Mouse (Mus musculus) midbrain, embryonic 12.5 days (tissue): ENCODE data around the gene Cmah. TPM values are rescaled to one million over a fixed set of nuclear protein-coding genes. Genes with fewer than 3 reads are reported as not detected.

Source experiments
- ATAC-seq: fragments of 200-750 bp; cut with Nextera tagmentation; 2 replicates; pipeline ENCODE4 v1.8.0; 2017; ENCODE audit warnings: low read depth, moderate TSS enrichment, moderate library complexity; ENCODE audit not compliant: low FRiP score
- H3K27ac ChIP-seq: fragments of 300-500 bp; sonication (generic); replicated peaks from 2 replicates; pipeline ENCODE4 v1.5.1; 2016; ENCODE audit warnings: mild to moderate bottlenecking
- H3K27me3 ChIP-seq: fragments of 300-500 bp; sonication (generic); 2 replicates; pipeline ENCODE4 v1.6.1; 2016; ENCODE audit warnings: mild to moderate bottlenecking
- H3K36me3 ChIP-seq: fragments of 300-500 bp; sonication (generic); 2 replicates; pipeline ENCODE4 v1.6.1; 2016
- H3K4me1 ChIP-seq: fragments of 300-500 bp; sonication (generic); 2 replicates; pipeline ENCODE4 v1.6.1; 2016
- H3K4me2 ChIP-seq: fragments of 300-500 bp; sonication (generic); replicated peaks from 2 replicates; pipeline ENCODE4 v1.6.1; 2016; ENCODE audit warnings: mild to moderate bottlenecking, moderate library complexity
- H3K4me3 ChIP-seq: fragments of 300-500 bp; sonication (generic); 2 replicates; pipeline ENCODE4 v1.5.1; 2016; ENCODE audit warnings: mild to moderate bottlenecking
- H3K9ac ChIP-seq: fragments of 300-500 bp; sonication (generic); replicated peaks from 2 replicates; pipeline ENCODE4 v1.6.1; 2016; ENCODE audit warnings: mild to moderate bottlenecking, moderate library complexity
- H3K9me3 ChIP-seq: fragments of 300-500 bp; sonication (generic); 2 replicates; pipeline ENCODE4 v1.6.1; 2016; ENCODE audit warnings: mild to moderate bottlenecking
- WGBS: fragments of 180-500 bp; shearing (Covaris S2); methylation state at CpG from one replicate; pipeline ENCODE4 v1.1.7; 2016; 5-methylcytosine and 5-hydroxymethylcytosine counted together
- polyA plus RNA-seq: library from polyadenylated mRNA; unstranded; fragments of >200 nt; fragmentation: Nextera tagmentation; extraction: Ambion mirVana; gene quantifications from 2 replicates; pipeline ENCODE4 v1.2.1, GENCODE M21; 2016

Cmah gene
- polyA plus RNA-seq, 1 experiment from 2014 or later: 0.36 TPM

DNA sequence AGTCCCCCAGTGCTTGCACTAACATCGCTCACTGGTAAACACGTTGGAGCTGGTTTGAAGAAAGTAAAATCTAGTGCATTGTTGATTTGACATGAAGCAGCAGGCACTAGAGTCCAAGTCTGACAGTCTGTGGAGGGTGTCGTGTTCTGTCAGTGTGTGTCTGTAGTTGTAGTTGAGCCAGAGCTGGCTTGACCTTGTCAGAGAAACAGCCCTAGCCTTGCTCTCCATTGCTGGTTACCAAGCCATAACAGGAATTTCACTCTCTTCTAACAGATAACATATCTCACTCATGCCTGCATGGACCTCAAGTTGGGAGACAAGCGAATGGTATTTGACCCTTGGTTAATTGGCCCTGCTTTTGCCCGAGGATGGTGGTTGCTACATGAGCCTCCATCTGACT lies 103.0 kb downstream of the Cmah start:
- Histone ChIP-seq H3K9ac (no peak overlapping the region), H3K4me3 (no peak overlapping the region), H3K27me3 (no peaks in the 10 kb centered on the region), H3K4me1 (no peaks in the 10 kb centered on the region), H3K36me3 (no peaks in the 10 kb centered on the region), H3K4me2 (no peak overlapping the region), H3K9me3 (no peaks in the 10 kb centered on the region), H3K27ac (no peak overlapping the region)
- WGBS: 80% methylated on average over 5 of the region's 5 CpGs
- ATAC-seq: no peak

DNA sequence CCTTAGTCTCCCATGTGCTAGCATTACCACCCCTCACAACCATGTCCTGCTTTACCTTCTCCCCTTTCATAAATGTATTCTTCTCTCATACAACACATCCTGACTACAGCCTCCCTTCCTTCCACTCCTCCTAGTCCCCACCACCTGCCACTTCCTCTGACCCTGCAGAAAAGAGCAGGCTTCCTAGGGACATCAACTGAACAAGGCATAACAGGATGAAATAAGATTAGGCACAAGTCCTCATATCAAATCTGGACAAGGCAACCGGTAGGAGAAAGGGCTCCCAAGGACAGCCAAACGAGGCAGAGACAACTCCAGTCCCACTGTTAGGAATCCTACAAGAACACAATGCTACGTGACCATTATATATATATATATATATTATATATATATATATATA lies 104.4 kb downstream of the Cmah start:
- Histone ChIP-seq H3K9me3 (no peaks in the 10 kb centered on the region), H3K27me3 (no peaks in the 10 kb centered on the region), H3K4me1 (no peaks in the 10 kb centered on the region), H3K4me2 (no peak overlapping the region), H3K27ac (no peak overlapping the region), H3K4me3 (no peak overlapping the region), H3K9ac (no peak overlapping the region), H3K36me3 (no peaks in the 10 kb centered on the region)
- 84% methylated on average over 3 of the region's 3 CpGs for WGBS
- no peak for ATAC-seq

DNA sequence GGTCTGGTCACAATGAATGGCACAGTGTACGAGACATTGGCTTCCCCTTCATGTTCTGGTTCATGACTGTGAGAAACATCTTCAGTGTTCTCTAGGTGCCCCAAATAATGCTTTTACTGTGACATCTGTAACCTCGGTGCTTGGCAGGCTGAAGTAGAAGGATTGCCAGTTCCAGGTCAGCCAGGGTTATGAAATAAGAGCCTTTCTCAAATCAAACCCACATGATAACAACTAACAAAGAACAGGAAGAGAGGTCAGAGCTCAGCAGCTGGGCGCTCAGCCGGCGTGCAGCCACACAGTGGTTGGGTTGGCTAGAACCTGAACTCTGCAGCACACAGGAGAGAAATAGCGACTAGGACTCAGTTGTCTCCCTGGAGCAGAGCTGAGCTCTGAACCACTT lies 115.1 kb downstream of the Cmah start:
- H3K27me3 ChIP-seq: no peaks in the 10 kb centered on the region
- no peak overlapping the region for H3K4me3 ChIP-seq
- H3K9me3 ChIP-seq: no peaks in the 10 kb centered on the region
- no peaks in the 10 kb centered on the region for H3K4me1 ChIP-seq
- no peak overlapping the region for H3K9ac ChIP-seq
- no peak for ATAC-seq
- H3K36me3 ChIP-seq: no peaks in the 10 kb centered on the region
- H3K4me2 ChIP-seq: no peak overlapping the region
- WGBS: 74% methylated on average over 6 of the region's 6 CpGs
- H3K27ac ChIP-seq: no peak overlapping the region

DNA sequence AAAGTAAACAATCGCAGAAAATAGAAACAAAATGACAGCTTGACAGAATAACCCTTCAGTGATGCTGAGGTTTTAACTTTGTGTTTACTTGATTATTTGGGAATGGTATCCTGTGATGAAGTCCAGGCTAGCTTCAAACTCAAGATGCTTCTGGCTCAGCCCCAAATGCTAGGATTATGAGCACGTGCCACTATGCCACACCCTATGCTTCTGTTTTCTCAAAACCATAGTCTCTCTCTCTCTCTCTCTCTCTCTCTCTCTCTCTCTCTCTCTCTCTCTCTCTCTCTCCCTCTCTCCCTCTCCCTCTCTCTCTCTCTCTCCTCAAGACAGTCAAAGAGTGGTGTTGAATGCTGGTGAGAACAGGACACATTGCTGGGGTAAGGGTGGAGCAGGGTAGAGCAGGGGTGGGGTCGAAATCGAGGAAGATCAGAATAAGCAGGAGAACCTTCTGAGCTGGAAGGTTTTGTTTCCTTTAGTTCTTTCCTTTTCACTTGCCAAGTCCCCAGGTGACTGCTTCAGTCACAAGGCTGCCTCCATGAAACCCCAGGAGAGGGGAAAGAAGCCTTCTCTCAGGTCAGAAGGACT lies 116.7 kb downstream of the Cmah start:
- no peaks in the 10 kb centered on the region for H3K36me3 ChIP-seq
- ATAC-seq: no peak

DNA sequence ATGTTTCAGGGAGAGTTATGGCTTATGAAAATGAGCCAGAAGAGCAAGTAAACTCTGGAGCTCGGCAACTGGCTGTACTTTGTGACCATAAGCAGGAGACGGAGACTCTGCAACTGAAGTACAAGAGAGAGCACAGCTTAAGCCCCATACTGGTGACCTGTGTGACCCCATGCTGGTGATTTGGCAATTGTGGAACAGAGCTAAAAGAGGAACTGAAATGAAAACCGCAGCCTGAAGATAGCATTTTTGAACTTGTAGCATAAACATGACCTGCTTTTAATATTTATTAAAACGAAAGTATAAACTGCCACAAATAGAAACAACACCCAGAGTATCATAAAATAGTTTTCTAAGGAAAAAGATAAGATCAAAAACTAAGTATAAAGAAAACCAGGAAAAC lies 117.5 kb downstream of the Cmah start:
- H3K9ac ChIP-seq: no peak overlapping the region
- H3K36me3 ChIP-seq: no peaks in the 10 kb centered on the region
- no peaks in the 10 kb centered on the region for H3K27me3 ChIP-seq
- H3K9me3 ChIP-seq: no peaks in the 10 kb centered on the region
- H3K4me3 ChIP-seq: no peak overlapping the region
- no peak for ATAC-seq
- no peak overlapping the region for H3K27ac ChIP-seq
- 55% methylated on average over 4 of the region's 4 CpGs for WGBS
- H3K4me1 ChIP-seq: no peaks in the 10 kb centered on the region
- no peak overlapping the region for H3K4me2 ChIP-seq

More for the DNA sequence above, 116.7 kb downstream of the Cmah start:
- Histone ChIP-seq H3K27ac (no peak overlapping the region), H3K9me3 (no peaks in the 10 kb centered on the region), H3K4me3 (no peak overlapping the region), H3K27me3 (no peaks in the 10 kb centered on the region), H3K4me1 (no peaks in the 10 kb centered on the region), H3K9ac (no peak overlapping the region), H3K4me2 (no peak overlapping the region)
- WGBS: 88% methylated on average over 4 of the region's 4 CpGs

DNA sequence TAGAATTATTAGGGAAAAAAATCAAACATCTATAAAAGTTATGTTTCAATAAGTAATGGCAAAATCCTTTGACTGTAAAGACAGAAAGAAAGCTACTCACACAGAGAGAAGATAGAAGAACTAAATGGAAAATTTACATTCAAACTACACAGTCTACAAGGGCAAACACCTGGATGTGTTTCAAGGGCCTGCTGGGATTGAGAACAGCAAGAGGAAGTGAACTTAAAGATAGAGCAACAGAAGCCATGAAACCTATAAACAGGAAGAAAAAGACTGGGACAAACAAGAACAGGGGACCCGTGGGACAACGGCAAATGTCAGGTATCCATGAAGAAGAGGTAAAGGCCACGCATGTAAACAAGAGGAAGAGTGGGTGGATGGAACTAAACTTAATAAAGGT lies 118.0 kb downstream of the Cmah start:
- Histone ChIP-seq H3K4me2 (no peak overlapping the region), H3K27me3 (no peaks in the 10 kb centered on the region), H3K4me1 (no peaks in the 10 kb centered on the region), H3K4me3 (no peak overlapping the region), H3K27ac (no peak overlapping the region), H3K9me3 (no peaks in the 10 kb centered on the region), H3K36me3 (no peaks in the 10 kb centered on the region), H3K9ac (no peak overlapping the region)
- WGBS: 90% methylated on average over 3 of the region's 3 CpGs
- ATAC-seq: no peak

DNA sequence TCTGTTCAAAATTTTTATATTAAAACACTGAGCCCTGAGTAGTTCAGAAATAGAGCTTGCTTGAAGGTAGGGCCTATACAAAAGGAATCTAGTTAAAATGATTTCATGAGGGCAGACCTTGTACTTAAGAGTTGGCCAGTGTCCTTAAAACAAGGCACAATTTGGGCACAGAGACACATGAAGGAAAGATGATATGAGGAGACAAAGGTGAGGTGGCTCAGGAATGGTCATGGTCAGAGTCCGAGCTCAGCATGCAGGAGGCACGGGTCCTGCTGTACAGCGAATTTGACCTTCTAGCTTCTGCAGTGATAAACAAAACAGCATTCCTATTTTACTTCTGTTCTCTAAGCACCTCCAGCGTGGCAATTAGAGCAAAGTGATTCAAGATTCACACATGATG lies 118.9 kb downstream of the Cmah start:
- H3K9ac ChIP-seq: no peak overlapping the region
- 76% methylated on average over 4 of the region's 4 CpGs for WGBS
- H3K4me1 ChIP-seq: no peaks in the 10 kb centered on the region
- no peaks in the 10 kb centered on the region for H3K27me3 ChIP-seq
- H3K4me2 ChIP-seq: no peak overlapping the region
- no peak for ATAC-seq
- no peak overlapping the region for H3K4me3 ChIP-seq
- no peak overlapping the region for H3K27ac ChIP-seq
- H3K36me3 ChIP-seq: no peaks in the 10 kb centered on the region
- no peaks in the 10 kb centered on the region for H3K9me3 ChIP-seq

DNA sequence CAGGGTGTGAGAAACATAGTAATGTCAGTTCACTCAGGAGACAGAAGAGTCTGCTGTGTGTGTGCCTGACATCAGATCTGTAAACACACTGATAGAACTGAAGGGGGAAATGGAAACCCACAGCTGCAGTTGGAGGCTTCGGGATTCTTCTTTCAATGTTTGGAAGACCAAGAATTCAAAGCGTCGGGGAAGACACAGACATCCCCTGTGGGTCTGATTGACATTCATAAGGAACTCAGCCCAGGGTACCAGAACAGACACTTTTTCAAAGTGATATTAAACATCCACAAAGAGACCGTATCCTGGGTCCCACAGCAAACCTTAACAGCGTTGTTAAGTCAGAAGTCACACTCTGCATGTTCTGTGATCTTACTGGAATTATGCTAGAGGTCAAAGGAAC lies 119.8 kb downstream of the Cmah start:
- 63% methylated on average over 5 of the region's 5 CpGs for WGBS
- H3K4me1 ChIP-seq: no peaks in the 10 kb centered on the region
- no peak overlapping the region for H3K4me3 ChIP-seq
- H3K9ac ChIP-seq: no peak overlapping the region
- H3K27me3 ChIP-seq: no peaks in the 10 kb centered on the region
- no peak for ATAC-seq
- H3K4me2 ChIP-seq: no peak overlapping the region
- no peaks in the 10 kb centered on the region for H3K9me3 ChIP-seq
- no peak overlapping the region for H3K27ac ChIP-seq
- H3K36me3 ChIP-seq: no peaks in the 10 kb centered on the region

DNA sequence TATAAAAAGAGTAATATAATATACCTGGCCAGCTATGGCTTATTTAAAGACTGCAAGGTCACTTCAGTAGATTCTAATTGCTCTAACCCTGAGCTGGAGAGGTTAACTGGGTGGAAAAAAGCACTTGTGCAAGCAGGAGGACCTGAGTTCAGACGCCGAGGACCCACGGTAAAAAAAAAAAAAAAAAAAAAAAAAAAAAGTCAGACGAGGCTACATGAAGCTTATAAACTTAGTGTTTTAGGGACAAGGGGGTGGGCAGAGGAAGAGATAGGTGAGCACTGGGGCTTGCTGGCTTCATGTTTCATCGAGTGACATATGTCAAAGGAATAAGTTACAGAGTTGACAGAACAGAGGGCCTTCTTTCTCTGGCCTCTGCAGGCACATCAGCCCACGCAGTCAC lies 121.4 kb downstream of the Cmah start:
- Histone ChIP-seq H3K9me3 (no peaks in the 10 kb centered on the region), H3K27ac (no peak overlapping the region), H3K4me2 (no peak overlapping the region), H3K36me3 (no peaks in the 10 kb centered on the region), H3K9ac (no peak overlapping the region), H3K4me3 (no peak overlapping the region), H3K27me3 (no peaks in the 10 kb centered on the region), H3K4me1 (no peaks in the 10 kb centered on the region)
- ATAC-seq: no peak
- WGBS: 79% methylated on average over 6 of the region's 6 CpGs

DNA sequence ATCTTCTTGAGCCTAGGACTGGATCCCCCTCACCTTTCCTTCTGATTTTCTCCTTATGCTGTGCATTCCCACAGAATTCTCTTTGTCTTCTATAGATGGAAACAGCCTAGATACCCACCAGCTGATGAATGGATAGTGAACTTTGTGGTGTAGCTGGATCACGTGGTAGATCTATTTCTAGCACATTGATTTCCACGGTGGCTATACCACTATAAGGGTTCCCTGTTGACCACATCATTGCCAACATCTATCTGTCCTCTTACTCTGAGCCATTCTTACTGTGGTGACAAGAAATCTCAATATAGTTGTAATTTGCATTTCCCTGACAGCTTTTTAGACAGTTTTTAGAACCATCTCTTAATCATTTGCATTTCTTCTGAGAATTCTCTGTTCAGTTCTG lies 124.3 kb downstream of the Cmah start:
- Histone ChIP-seq H3K9me3 (no peaks in the 10 kb centered on the region), H3K36me3 (no peaks in the 10 kb centered on the region), H3K27ac (no peak overlapping the region), H3K9ac (no peak overlapping the region), H3K4me2 (no peak overlapping the region), H3K4me3 (no peak overlapping the region), H3K27me3 (no peaks in the 10 kb centered on the region), H3K4me1 (no peaks in the 10 kb centered on the region)
- ATAC-seq: no peak
- 89% methylated on average over 2 of the region's 2 CpGs for WGBS

DNA sequence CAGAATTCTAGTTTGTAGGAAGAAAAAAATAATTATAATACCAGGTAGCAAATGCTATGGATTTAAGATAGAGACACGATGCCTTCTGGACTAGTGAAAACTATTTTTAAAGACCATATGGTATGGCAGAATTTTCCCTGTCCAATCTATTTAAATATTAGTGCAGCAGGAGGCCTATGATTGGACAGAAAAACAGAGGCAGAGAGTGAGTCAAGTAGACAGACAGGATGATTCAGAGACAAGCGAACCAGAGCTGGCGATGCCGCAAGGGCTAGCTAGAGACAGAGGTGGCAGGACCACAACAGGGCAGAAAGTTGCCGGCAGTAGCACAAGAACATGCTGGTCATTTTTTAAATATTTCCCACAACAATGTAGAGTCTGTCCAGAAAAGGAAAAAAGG lies 126.5 kb downstream of the Cmah start:
- WGBS: 94% methylated on average over 5 of the region's 5 CpGs

DNA sequence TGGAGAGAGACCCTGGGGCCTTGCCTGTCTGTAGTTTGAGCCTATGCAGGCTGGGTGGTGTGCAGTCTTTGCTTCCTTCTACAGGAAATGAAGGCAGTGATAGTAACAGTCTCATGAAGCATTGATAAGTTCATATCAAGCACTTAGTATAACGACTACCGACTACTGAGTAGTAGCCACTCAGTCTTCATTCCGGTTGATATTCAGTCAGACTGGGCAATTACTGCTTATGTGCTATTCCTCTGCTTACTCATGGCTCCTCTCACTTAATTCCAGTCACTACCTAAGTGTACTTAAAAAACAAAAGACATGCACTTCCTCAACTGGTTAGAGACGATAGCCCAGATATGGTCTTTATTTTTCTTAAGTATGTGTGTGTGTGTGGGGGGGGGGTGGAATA lies 129.2 kb downstream of the Cmah start:
- H3K9me3 ChIP-seq: no peaks in the 10 kb centered on the region
- no peaks in the 10 kb centered on the region for H3K4me1 ChIP-seq
- H3K36me3 ChIP-seq: no peaks in the 10 kb centered on the region
- no peak overlapping the region for H3K9ac ChIP-seq
- ATAC-seq: no peak
- H3K4me3 ChIP-seq: no peak overlapping the region
- H3K4me2 ChIP-seq: no peak overlapping the region
- 88% methylated on average over 4 of the region's 4 CpGs for WGBS
- no peaks in the 10 kb centered on the region for H3K27me3 ChIP-seq
- no peak overlapping the region for H3K27ac ChIP-seq

More for the DNA sequence above, 126.5 kb downstream of the Cmah start:
- Histone ChIP-seq H3K9ac (no peak overlapping the region), H3K27me3 (no peaks in the 10 kb centered on the region), H3K36me3 (no peaks in the 10 kb centered on the region), H3K27ac (no peak overlapping the region), H3K9me3 (no peaks in the 10 kb centered on the region), H3K4me2 (no peak overlapping the region), H3K4me3 (no peak overlapping the region), H3K4me1 (no peaks in the 10 kb centered on the region)
- ATAC-seq: no peak

DNA sequence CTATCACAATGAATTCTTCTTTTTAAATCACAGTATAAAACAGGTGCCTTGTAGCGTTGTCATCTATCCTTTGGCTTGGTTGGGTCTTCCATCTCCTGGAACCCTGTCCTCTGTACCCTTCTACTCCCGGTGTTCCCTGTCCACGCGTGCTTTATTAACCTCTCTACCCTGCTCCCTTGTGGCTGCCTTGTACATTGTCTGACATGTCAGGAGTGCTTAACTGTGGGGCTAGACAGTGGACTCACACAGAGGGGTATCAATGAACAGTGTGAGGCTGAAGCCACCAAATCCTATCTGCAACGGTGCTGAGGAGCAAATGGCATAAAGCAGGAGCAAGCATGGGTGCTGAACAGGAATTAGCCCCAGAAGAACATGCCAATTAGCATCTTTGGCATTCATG lies 133.3 kb downstream of the Cmah start:
- no peaks in the 10 kb centered on the region for H3K36me3 ChIP-seq
- H3K9ac ChIP-seq: no peak overlapping the region
- no peaks in the 10 kb centered on the region for H3K27me3 ChIP-seq
- H3K4me2 ChIP-seq: no peak overlapping the region
- no peaks in the 10 kb centered on the region for H3K4me1 ChIP-seq
- WGBS: 78% methylated on average over 5 of the region's 5 CpGs
- no peak overlapping the region for H3K4me3 ChIP-seq
- no peak overlapping the region for H3K27ac ChIP-seq
- H3K9me3 ChIP-seq: no peaks in the 10 kb centered on the region
- no peak for ATAC-seq
